Mouse (Mus musculus) heart, postnatal 0 days (tissue): ENCODE data around the gene Pcx.

ENCODE experiments used
- CTCF ChIP-seq: IDR thresholded peaks from 2 replicates; pipeline ENCODE4 v1.5.1; 2016; ENCODE audit warnings: antibody characterized with exemption, control low read depth, low read depth
- EP300 ChIP-seq: IDR thresholded peaks from 2 replicates; pipeline ENCODE4 v1.6.1; 2016; ENCODE audit warnings: antibody characterized with exemption, low read depth

GRCm38 (mm10) chr19:4570815-4571214 lies 60.5 kb downstream of the Pcx start:
- TF ChIP-seq CTCF, result no peak
- no peak for TF ChIP-seq EP300
